Mouse (Mus musculus) natural killer cell, adult 2 months (primary cell): ENCODE measurements at regions not wholly inside any gene's neighbourhood (a gene's known extent, or its start where the extent isn't known, plus 50 kb on each side); places are given as distances from the start of the nearest gene placed in this dataset.

ENCODE experiments used
- DNase-seq, 2 experiments: peaks; one replicate each; pipeline ENCODE4 v3.0.0; 2022; ENCODE audit warnings: low spot score in 2 of 2

DNA sequence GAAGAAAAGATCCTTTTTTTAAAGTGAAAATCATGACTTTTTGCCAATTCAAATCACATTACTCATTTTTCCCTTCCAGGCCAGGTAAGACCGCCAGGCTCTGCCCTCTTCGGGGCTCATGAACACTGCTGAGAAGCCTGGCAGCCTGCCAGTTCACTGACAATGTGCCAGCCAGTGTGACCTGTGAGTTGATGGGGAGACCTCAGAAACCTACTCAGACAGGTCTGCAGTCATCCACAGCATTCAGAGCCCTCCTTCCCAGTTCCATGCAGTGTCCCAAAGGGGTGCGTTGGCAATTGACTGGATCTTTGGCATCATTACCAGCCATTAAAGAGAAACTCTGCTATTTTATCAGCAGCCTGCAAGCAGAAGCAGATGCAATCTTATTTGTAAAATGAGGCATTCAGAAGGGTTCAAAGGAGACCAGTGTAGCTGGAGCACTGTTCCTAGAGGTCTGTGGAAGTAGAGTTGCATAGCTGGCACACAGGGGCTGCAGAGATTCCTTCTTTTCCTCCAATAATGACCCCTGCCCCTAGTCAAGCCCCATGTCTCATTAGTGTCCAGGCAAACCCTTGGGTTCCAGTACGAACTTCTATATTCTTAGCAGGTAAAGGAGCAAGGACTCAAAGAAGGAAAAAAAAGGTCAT, 384.4 kb downstream of the Rapgef2 start:
- no peak for DNase-seq

DNA sequence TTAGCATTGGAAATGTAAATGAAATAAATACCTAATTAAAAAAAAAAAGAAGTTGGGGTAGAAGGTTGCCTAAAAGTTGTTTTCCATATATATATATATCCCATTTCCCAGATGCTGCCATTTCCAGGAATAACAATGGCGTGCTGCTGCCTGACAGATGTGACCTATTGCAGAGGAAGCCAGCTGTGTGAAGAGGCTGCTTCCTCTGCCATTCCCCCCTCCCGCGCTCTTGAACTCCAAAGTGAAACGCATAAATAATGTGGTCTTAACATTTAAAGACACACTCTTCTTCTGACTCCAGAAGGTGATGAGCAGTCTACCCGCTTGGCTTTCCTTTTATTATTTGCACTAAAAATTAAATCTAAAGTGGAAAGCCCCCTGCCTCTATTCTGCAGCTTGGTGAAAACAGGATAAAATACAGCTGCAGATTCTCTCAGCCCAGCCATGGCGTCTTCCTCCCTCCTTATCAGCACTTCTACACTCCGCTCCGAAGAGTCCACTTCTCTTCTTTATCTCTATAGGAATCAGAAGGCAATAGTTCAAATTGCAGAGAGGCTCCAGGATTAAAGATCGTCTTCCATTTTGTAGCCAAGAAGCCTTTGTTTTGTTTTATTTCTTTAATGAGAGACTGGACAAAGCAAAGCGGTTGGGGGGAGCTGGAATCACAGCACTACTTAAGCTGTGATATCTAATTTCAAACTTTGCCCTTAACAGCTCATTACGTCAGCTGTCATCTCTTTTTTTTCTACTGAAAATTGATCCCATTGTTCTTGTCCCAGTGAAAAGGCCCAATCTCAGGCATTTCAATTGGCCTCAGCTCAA, 385.1 kb downstream of the Rapgef2 start:
- no peak for DNase-seq

- peak in 1 of 2 experiments; percentile 2 for DNase-seq
Measured at GRCm38 (mm10) chr3:78899446-78900230, 386.7 kb downstream of the Rapgef2 start.

GRCm38 (mm10) chr3:78889326-78889725, 397.0 kb downstream of the Rapgef2 start:
- no peak for DNase-seq

- no peak for DNase-seq
Measured at GRCm38 (mm10) chr3:78884715-78885114, 401.6 kb downstream of the Rapgef2 start.

GRCm38 (mm10) chr3:78884029-78884428, 402.3 kb downstream of the Rapgef2 start:
- no peak for DNase-seq

GRCm38 (mm10) chr3:78880072-78880471, 406.2 kb downstream of the Rapgef2 start:
- no peak for DNase-seq

- no peak for DNase-seq
Measured at GRCm38 (mm10) chr3:78877323-78877722, 409.0 kb downstream of the Rapgef2 start.

GRCm38 (mm10) chr3:78866896-78867295, 419.4 kb downstream of the Rapgef2 start:
- no peak for DNase-seq

GRCm38 (mm10) chr3:78866083-78866726, 420.1 kb downstream of the Rapgef2 start:
- no peak for DNase-seq

DNA sequence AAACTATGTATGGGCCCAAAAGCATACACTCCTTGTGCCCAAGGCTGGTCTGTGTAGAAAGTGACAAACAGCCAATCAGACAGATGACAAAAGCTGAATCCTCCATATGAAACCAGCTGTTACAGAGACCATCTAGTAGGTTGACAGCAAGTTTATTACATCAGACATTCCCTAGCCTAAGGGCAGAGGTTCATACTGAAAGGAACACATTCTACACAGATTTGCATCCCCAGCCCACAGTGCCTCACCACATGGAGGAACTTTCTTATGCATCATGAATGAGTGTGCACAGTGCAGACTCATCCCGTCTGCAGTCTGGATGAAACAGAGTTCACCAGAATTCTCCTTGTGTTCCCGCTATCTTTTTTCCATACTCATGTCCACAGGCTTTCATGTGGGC, 423.3 kb downstream of the Rapgef2 start:
- no peak for DNase-seq

GRCm38 (mm10) chr3:78846617-78847318, 439.5 kb downstream of the Rapgef2 start:
- DNase-seq = no peak

DNA sequence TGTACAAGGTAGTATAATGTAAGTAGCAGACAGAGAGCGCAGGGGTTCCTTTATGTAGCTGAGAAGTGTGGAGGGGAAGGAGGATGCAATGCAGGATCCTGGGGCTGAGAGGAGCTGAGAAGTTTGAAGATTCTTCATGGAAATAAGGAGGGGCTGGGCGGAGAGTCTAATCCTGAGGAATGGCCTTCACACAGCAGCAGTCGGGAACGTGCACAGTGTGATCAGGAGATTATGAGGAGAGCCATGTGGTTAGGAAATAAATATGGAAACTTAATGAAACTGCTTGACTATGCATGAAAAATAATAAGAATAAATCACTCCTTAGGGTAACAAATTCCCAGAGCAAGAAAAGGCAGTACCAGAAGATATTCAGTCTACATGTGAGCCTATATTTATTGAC, 445.1 kb downstream of the Rapgef2 start:
- DNase-seq = no peak

- DNase-seq = no peak
Measured at GRCm38 (mm10) chr3:78836824-78837223, 449.5 kb downstream of the Rapgef2 start.

DNA sequence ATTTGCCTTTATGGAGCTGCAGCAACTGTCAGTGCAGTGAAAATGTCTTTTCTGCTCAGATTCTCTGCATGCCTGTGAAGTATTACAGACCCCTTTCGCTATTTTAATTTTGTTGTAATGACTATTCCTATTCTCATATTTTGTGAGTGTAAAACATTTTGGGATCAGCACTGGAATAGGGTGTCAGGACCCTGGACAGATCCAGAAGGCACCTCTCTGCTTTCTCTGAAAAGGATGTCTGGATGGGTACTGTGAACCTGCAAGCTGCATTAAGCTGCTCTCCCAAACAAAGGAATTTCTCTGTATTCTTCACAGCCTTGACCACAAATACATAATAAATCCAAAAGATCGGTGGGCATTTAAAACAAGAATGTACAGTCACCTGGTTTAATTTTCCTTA, 460.8 kb downstream of the Rapgef2 start:
- DNase-seq = no peak

DNA sequence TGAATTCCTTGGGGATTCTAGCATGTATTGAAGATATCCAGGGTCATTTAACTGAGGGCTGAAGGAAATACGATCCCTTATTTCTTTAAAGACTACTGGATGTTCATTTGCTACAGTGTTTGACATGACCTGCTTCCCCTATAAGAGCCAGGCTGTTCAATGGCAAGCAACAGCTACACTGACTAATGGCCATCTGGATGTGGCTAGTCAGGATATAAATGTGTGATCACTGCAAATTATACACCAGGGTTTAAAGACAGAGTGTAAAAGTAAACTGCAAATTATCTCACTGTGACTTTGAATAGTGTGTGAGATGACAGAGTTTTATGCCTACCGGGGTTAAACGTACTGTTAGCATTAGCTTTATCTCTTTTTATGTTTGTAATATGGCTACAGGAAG, 473.9 kb downstream of the Rapgef2 start:
- DNase-seq = no peak

- no peak for DNase-seq
Measured at GRCm38 (mm10) chr3:78810431-78811152, 475.7 kb downstream of the Rapgef2 start.

- no peak for DNase-seq
Measured at GRCm38 (mm10) chr3:78803176-78803575, 483.1 kb downstream of the Rapgef2 start.

DNA sequence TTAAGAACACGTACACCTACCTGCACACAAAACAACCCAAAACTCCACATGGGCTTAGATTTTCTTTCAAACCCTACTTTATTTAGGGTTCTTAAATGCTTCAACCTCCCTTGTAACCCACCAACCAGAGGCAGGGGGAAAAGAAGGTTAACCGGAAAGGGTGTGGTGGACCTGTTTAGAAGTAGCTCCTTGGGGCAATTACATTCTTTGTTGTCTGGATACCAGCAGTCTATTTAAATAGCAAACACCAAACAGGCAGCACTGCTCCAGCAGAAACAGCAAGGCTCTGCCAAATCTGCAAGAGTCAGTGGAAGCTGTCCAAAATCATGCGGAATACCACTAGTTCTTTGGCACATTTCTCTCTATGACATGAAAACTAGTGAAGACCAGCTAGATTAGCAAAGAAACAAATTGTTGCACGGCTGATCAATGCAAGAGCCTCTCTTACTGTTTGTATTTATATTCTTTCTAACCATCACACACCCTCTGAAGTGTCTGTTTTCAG, 490.3 kb downstream of the Rapgef2 start:
- DNase-seq = no peak

DNA sequence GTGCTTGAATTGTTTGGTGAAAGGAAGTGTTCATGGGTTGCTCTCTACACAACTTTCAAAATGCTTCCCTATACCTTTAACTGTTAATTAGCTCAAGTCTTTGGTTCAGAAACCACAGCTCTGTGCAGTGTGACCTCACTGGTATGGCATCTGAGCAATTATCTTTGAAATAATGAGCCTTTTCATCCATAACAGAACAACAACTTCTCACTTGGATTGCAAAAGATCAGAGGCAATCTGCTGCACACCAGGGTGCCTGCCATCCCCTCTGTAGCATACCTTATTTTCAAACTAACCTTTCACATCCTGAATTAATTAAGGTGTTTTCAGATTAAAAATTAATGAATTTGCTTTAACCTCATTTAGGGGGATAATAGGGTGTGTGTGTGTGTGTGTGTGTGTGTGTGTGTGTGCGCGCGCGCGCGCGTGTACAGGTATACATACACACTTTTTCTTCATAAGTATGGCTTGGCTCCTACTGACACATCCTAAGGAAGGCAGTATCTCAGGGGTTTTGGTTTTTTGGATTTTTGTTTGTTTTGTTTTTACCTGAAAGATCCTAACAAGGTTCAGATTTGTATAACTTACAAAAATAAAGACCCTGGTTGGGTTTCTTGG, 493.8 kb downstream of the Rapgef2 start:
- DNase-seq = no peak
